In the genomic region with DNA sequence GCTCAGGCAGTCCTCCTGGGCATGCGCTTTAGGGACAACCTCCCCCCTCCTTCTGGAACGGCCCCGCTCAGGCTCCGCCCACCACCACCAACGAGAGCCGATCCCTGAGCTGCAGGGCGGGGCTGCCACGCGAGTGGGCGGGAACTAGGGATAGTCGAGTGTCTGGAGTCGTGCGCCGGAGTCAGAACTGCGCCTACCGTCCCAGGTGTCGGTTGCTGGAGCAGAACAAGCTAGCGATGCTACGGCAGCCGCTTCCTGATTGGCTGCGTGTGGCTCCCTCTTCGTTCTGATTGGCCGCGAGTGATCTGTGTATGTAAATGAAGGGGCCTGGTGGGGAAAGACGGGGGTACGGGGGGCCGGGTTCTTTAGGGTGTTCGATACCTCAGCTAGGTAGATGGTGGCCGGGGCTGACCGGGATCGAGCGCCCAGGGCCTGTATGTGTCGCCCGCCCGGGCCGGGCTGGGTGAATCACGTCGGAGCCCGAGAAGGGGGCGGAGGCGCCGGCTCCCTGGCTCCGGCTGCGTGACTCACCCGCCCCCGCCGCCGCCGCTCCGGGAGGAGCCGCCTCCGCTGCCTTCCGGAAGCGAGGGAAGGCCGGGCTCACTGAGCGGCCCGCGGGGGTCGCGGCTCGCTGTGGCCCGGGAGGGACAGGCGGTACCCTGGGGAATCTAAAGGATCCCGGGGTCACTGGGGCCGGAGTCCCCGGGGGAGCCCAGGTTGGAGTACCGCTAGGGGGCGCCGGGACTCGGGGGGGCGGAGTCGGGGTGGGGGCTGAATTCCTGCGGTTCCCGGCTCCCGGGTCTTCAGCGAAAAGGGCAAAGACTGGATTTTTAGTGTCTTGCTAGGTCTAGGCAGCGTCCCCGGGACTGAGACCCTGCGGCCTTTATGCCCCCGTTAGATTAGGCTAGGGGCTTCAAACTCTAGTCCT, we compare ENCODE assay signal across 7 mouse cellular contexts. TPM values are rescaled to one million over a fixed set of nuclear protein-coding genes. Genes with fewer than 3 reads are reported as not detected.
A peak's percentile ranks its signal among the peaks of the same experiment; 100 is the strongest.
DNase-seq lines count a peak whose midpoint lies in the region; ATAC-seq lines count a peak whose summit lies in the region.

A gene (plus strand): TSS at position 141 of the 928 bp plus-strand sequence.

- H3K9me3 ChIP-seq in intestine, embryonic 16.5 days (ENCODE audit: control insufficient read depth, low read length) = no peaks in the 10 kb centered on the region
- H3K9me3 ChIP-seq in midbrain, embryonic 11.5 days (ENCODE audit: control insufficient read depth, low read length) = no peaks in the 10 kb centered on the region

- H3K4me2 ChIP-seq in intestine, embryonic 16.5 days (ENCODE audit: low read depth, low read length) = peak within 1 kb of the TSS; percentile 76
- H3K4me2 ChIP-seq in midbrain, embryonic 11.5 days = peak within 1 kb of the TSS; percentile 68

- H3K36me3 ChIP-seq in intestine, embryonic 16.5 days (ENCODE audit: control insufficient read depth, insufficient read depth, low read length) = 0 out of 2 replicates have a peak, but pooled peaks cover 3% of the 10 kb centered on the region
- no peaks in the 10 kb centered on the region for H3K36me3 ChIP-seq in midbrain, embryonic 11.5 days (ENCODE audit: control insufficient read depth, insufficient read depth, low read length)

- H3K9ac ChIP-seq in intestine, embryonic 16.5 days (ENCODE audit: low read depth, low read length) = peak within 1 kb of the TSS; percentile 94
- H3K9ac ChIP-seq in midbrain, embryonic 11.5 days (ENCODE audit: low read length) = peak within 1 kb of the TSS; percentile 79

- ATAC-seq in intestine, embryonic 16.5 days = peak; percentile 90
- peak; percentile 96 for ATAC-seq in midbrain, embryonic 11.5 days (ENCODE audit: low FRiP score)

- H3K4me1 ChIP-seq in intestine, embryonic 16.5 days (ENCODE audit: control insufficient read depth, insufficient read depth, low read length) = peaks cover 36% of the 10 kb centered on the region
- peaks cover 10% of the 10 kb centered on the region for H3K4me1 ChIP-seq in midbrain, embryonic 11.5 days (ENCODE audit: control insufficient read depth, insufficient read depth, low read length)

- peak; percentile 100 for DNase-seq in adrenal gland, adult 2 months
- DNase-seq in embryo, embryonic 11.5 days (ENCODE audit: low read depth, low spot score) = peak; percentile 99
- peak; percentile 99 to 100 for DNase-seq in gastrocnemius, postnatal 36 days
- peak; percentile 100 for DNase-seq in left cerebral cortex, postnatal 36 days (ENCODE audit: low spot score in 2 of 2)
- peak; percentile 100 for DNase-seq in midbrain, embryonic 11.5 days (ENCODE audit: low spot score, missing footprints)
- DNase-seq in skeletal muscle tissue, adult 2 months (ENCODE audit: low read depth, low spot score) = peak; percentile 99

- WGBS in intestine, embryonic 16.5 days = under 1% methylated on average over 66 of the region's 80 CpGs
- under 1% methylated on average over 76 of the region's 80 CpGs for WGBS in midbrain, embryonic 11.5 days

- peak within 1 kb of the TSS; percentile 82 for H3K4me3 ChIP-seq in intestine, embryonic 16.5 days (ENCODE audit: low read length)
- peak within 1 kb of the TSS; percentile 75 for H3K4me3 ChIP-seq in midbrain, embryonic 11.5 days (ENCODE audit: low read depth, low read length)

- intact Hi-C loops in gastrocnemius, postnatal 36 days (cut with DNase I) = no loop called here
- intact Hi-C loops in left cerebral cortex, postnatal 36 days (cut with DNase I) = loop anchor here (2.0 to 10.0 kb wide), 2 partner anchors 40 to 152 kb away; a partner anchor contains a TSS

- peak within 1 kb of the TSS; percentile 99 for H3K27ac ChIP-seq in intestine, embryonic 16.5 days (ENCODE audit: low read length)
- H3K27ac ChIP-seq in midbrain, embryonic 11.5 days (ENCODE audit: low read depth, low read length) = peak within 1 kb of the TSS; percentile 84

- H3K27me3 ChIP-seq in intestine, embryonic 16.5 days (replicated peaks; ENCODE audit: control insufficient read depth, insufficient read depth, low read length) = no peaks in the 10 kb centered on the region
- no peaks in the 10 kb centered on the region; the same call in 1 of the 2 replicates for H3K27me3 ChIP-seq in midbrain, embryonic 11.5 days (ENCODE audit: control insufficient read depth, insufficient read depth, low read length)

RNA-seq across cellular contexts. Expression of the gene that starts here (rescaled TPM):
- 10 to 100 TPM; 17.9 to 25.6 TPM for total RNA-seq in adrenal gland, adult 2 months (2021)
- 57.7 and 60.5 TPM in 2 replicates for polyA plus RNA-seq in adrenal gland, adult 2 months (2012; rRNA removed)
- 1 to 10 TPM; 7.1 to 8.8 TPM for total RNA-seq in gastrocnemius, postnatal 36 days (2021)
- 40.9 and 43.4 TPM in 2 replicates for polyA plus RNA-seq in intestine, embryonic 16.5 days (2015; fragmentation: Nextera tagmentation; extraction: Ambion mirVana)
- 10 to 100 TPM; 17.2 to 20.0 TPM for total RNA-seq in left cerebral cortex, postnatal 36 days (2021)
- polyA plus RNA-seq in midbrain, embryonic 11.5 days (2014; fragmentation: Nextera tagmentation; extraction: Ambion mirVana) = 13.4 and 15.5 TPM in 2 replicates

Comparison
In these comparisons a context has a peak if more than half of its experiments do, and no peak if none do; other contexts are left out.
1. Peak in every context shown above with its lines: DNase-seq, ATAC-seq, H3K4me3 ChIP-seq and H3K27ac ChIP-seq.